Mouse (Mus musculus) adrenal gland, postnatal 10 days (tissue): Measurements from ENCODE around the gene Fbln2. TPM values are rescaled to one million over a fixed set of nuclear protein-coding genes. Genes with fewer than 3 reads are reported as not detected.
"Not testable (repeated sequence)": the region's sequence is repeated elsewhere in the genome, so short reads cannot be mapped to it uniquely, and the experiment has no call there.

Experiments
- DNase-seq: peaks from one replicate; pipeline ENCODE4 v3.0.0; 2021; ENCODE audit warnings: mixed read lengths
- long read RNA-seq, 2 experiments: library from polyadenylated mRNA; stranded (forward); transcript quantifications; one replicate each; pipeline ENCODE4 v2.0.0; 2021
- total RNA-seq, 2 experiments: library from RNA; stranded (reverse); gene quantifications; 2 replicates each; pipeline ENCODE4 v1.2.3; 2021

Gene Fbln2
- 10 to 100 TPM; 59.6 to 62.1 TPM for total RNA-seq
- long read RNA-seq, experiment 1, full-length matches to known transcripts: 11 of 31 reads
- long read RNA-seq, experiment 1, partial matches to known transcripts: 17 of 31 reads
- long read RNA-seq, experiment 1, other reads (novel, unspliced or antisense): 3 of 31 reads
- long read RNA-seq, experiment 2, full-length matches to known transcripts: 60 of 75 reads
- long read RNA-seq, experiment 2, partial matches to known transcripts: 12 of 75 reads
- long read RNA-seq, experiment 2, other reads (novel, unspliced or antisense): 3 of 75 reads

DNA sequence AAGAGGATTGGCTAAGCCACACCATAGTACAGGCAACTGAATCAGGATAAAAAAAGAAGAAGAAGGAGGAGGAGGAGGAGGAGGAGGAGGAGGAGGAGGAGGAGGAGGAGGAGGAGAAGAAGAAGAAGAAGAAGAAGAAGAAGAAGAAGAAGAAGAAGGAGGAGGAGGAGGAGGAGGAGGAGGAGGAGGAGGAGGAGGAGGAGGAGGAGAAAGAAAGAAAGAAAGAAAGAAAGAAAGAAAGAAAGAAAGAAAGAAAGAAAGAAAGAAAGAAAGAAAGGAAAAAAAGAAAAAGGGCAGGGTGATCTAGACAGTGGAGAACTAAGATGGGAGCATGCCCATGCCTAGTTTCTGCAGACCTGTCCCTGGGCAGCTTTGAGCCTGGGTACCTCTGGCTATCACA lies at the start of gene Fbln2:
Fbln2 (plus strand) TSS at position 301 of the 400 bp plus-strand sequence.
- DNase-seq: not testable (repeated sequence)

GRCm38 (mm10) chr6:91163195-91163911 lies 48.9 kb upstream of the Fbln2 start:
- no peak for DNase-seq

GRCm38 (mm10) chr6:91164584-91164983 lies 47.7 kb upstream of the Fbln2 start:
- no peak for DNase-seq

GRCm38 (mm10) chr6:91165210-91165609 lies 47.0 kb upstream of the Fbln2 start:
- peak; percentile 83 for DNase-seq

DNA sequence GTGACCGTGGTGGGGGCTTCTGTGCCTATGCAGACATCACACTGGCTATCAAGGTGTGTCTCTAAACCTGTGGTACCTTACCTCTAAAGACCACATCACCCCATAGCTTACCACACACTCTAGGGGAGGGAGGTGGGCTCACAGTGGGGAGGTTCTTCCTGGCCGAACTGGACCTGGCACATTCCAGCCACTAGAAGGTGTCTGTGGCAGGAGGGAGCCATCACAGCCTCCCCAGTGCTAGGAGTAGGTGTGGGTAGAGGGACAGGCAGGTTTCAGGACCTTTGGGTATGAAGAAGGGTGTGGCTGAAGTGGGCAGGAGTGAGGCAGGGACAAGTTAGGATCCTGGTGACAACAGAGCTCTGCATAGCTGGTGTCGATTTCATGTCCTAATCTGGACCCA lies 44.4 kb upstream of the Fbln2 start:
- DNase-seq: no peak

DNA sequence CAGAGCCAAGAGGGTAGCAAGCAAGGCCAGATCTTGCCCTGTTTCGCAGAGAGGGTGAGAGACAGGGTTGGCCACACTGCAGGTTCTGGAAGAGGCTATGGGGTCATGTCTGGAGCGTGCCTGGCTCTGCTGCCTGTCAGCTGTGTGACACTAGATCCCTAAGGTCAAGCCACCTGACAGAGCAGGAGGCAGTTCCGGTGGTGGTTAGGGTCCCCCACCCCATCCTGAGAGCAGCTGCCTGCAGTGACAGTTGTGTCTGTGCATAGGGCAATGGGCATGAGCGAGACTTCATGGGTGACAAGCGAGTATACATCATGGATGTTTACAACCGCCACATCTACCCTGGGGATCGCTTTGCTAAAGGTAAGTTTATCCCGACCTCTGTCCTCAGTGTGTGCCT lies 43.1 kb upstream of the Fbln2 start:
- DNase-seq: no peak

- DNase-seq: no peak
Observed at GRCm38 (mm10) chr6:91171396-91171895, 40.8 kb upstream of the Fbln2 start.

- DNase-seq: no peak
Observed at GRCm38 (mm10) chr6:91172381-91172780, 39.9 kb upstream of the Fbln2 start.

DNA sequence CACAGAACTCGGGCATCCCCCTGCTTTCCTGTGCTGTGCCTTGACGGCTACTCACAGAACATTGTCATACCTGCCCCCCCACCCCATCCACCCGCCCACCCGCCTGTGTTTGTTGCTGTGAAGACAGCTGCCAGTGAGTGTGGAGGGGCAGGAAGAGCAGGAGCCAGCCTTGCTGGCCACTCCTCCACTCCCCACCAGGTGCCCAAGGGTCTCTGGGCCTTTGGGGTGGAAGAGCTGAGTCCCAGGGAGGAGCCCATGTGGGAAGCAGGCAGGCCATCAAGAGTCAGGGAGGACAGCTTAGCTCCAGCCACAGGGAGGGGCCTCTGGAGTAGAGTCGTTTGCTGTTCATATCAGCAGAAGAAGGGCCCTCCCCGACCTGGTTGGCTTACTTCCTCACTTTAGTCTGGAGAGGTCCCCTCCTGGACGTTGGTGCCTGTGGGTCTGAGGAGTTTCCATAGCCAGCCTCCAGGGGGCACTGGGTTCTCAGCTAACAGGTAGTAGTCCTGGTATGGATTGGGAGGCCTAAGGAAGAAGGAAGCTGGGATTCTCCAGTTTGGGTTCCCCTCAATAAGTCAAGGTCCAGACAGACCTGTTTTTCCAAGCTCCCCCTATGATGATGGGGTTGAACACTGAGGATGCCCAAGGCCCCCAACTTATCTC lies 38.9 kb upstream of the Fbln2 start:
- DNase-seq: peak; percentile 79

GRCm38 (mm10) chr6:91174211-91174610 lies 38.0 kb upstream of the Fbln2 start:
- peak; percentile 17 for DNase-seq

GRCm38 (mm10) chr6:91180767-91181171 lies 31.5 kb upstream of the Fbln2 start:
- DNase-seq: no peak

DNA sequence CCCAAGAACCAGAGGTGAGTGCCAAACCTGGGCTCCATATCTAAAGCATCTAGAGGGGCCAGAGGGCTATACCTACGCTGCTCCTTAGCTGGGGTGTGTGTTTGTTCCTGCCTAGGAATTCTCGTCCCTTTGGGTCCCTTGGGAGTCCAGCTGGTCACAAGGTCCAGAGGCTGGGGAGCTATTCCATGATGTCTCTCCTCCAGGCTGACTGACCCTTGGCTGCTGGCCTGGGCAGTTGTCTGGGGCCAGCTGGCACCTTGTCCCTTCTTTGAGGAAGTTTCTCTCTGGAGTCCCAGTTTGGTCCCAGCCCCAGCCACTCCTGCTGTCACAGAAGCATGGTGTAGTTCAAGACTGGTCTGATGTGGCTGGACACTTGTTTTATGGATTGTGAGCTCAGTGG lies 30.9 kb upstream of the Fbln2 start:
- peak; percentile 86 for DNase-seq

DNA sequence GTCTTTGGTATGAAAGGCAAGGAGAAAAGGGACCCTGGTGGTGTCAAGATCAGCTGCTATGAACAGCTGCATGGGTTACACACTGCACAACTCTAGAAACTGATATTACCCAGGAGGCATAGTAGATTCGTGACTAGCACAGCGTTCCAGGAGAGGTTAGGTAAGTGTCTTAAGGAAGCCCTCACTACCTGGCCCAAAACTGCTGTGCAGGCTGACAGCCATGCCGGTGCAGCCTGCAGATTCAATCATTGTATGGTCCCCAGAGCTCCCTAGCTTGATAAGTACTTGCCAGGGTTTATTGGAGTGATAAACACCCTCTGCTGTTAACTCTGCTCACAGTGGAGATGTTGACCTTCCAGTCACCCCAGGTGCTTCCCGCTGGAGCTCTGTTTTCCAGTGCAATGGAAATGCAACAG lies 30.2 kb upstream of the Fbln2 start:
- DNase-seq: no peak

DNA sequence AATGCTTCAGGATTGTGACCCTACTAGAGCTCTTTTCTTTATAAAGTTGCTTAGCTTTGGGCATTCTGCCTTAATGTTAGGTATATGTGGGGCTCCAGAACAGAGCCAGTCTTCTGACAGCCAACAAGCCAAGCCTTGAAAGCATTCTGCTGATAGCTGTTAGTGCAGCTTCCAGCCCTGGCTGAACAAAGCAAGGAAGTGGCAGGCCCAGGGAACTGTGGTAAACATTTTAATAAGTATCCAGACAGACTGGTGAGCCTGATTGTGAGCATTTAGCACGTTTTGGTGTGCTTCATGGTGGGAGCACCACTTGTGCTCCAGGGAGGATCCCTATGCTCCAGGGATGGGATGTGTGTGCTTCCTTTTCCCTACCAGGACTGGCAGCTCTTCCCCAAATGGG lies 29.2 kb upstream of the Fbln2 start:
- DNase-seq: no peak

DNA sequence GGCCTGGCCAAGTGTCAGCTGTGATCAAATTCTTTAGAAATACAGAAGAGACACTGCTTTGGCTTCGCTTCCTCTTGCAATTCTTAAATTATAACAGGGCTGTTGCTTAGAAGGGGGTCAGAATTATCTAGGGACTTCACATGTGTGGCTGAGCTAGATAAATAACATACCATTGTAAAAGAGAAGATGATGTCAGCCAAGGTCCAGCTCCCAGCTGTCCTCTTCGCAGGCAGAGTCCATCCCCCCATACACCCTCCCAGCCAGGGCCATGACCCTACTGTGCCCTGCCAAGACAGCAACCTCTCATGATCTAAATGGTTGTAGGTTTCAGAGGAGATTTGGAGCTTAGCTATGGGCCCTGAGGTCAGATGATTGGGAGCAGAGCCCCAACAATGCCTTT lies 28.3 kb upstream of the Fbln2 start:
- no peak for DNase-seq

DNA sequence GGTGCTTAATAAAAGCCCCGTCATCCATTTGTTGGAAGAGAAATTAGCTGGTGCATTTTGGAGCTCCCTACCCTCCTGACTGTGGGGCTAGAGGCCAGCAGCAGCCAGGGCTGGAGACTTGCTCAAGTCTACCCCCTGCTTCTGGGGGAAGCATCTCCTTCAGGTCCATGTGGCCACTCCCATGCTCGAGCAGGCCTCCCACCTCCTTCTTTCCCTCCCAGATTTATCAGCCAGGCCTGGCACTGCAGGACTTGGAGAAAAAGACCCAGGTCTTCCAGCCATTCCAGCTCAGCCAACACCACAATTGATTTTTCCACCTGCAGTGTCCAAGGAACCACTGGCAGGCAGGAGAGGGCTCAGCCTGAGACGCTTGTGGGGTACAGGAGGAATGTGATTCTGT lies 27.5 kb upstream of the Fbln2 start:
- DNase-seq: no peak

DNA sequence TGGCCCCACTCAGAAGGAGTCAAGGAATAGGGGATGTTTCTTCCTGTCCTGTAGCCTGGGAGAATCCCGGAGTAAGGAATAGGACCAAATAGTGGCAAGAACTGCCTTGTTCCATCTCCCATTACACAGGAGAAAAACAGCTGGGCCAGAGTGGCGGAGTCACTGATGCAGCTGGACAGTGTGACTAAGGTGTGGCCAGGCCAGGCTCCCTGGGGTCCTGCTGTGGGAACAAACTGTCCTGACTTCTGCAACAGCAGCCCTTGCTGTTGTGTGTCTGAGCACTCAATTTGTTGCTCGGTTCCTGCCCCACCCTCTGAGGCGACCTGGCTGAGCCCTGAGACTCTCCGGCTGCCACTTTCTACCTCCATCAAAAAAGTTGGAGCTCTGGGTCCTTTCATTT lies 26.8 kb upstream of the Fbln2 start:
- DNase-seq: no peak

DNA sequence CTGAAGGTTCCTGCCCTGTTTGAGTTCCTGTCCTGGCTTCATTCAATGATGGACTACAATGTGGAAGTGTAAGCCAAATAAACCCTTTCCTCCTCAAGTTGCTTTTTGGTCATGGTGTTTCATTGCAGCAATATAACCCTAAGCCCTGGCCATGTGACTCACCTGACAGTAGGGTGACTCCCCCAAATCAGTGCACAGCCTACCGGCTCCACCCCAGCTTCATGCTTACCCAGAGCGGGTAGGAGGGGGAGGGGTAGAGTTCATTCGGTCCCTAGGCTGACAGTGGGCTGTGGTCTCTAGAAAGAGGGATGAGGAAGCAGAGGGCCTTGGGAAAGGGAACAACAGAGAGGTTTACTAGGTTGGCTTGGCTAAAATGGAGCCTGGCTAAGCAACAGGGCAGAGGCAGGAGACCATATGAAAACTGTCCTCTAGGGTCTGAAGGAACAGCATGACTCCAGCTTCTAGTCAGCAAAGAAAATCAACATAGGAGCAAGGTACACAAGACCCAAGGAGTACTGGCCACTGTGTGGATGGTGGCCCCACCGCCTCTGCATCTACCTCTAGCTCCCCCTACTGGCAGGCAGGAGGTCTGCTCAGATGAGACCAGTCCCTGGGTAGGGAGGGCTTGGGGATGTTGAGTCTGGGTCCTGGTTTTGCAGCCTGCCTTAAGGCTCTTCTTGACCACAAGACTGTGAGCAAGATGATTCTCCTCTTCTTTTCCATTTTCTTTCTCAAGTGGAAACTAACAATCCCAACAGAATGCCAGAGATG lies 25.9 kb upstream of the Fbln2 start:
- DNase-seq: no peak

- no peak for DNase-seq
Observed at GRCm38 (mm10) chr6:91186934-91187333, 25.3 kb upstream of the Fbln2 start.

- peak; percentile 55 for DNase-seq
Observed at GRCm38 (mm10) chr6:91187871-91188270, 24.4 kb upstream of the Fbln2 start.

GRCm38 (mm10) chr6:91189971-91190370 lies 22.3 kb upstream of the Fbln2 start:
- DNase-seq: no peak

- DNase-seq: no peak
Observed at GRCm38 (mm10) chr6:91191465-91191864, 20.8 kb upstream of the Fbln2 start.
